Mouse (Mus musculus) layer of hippocampus, adult 2 months (tissue): Measurements from ENCODE around the gene Prkar1b. TPM values are rescaled to one million over a fixed set of nuclear protein-coding genes. Genes with fewer than 3 reads are reported as not detected.

ENCODE experiments used
- DNase-seq, 2 experiments: peaks; one replicate each; pipeline ENCODE4 v3.0.0; 2022; ENCODE audit warnings: low spot score in 2 of 2
- H3K27ac ChIP-seq: fragments of 200-600 bp; 2 replicates; pipeline ENCODE4 v1.8.1; 2022
- H3K4me3 ChIP-seq: fragments of 200-600 bp; 2 replicates; pipeline ENCODE4 v1.8.1; 2022; ENCODE audit warnings: mild to moderate bottlenecking
- CTCF ChIP-seq: fragments of 200-600 bp; conservative IDR thresholded peaks from 2 replicates; pipeline ENCODE4 v1.8.1; 2022; ENCODE audit warnings: antibody characterized with exemption, mild to moderate bottlenecking, moderate library complexity
- total RNA-seq, 2 experiments: library from RNA; stranded (reverse); gene quantifications; 2 replicates each; pipeline ENCODE4 v1.2.3; 2021

Prkar1b gene
- total RNA-seq, 2 experiments from 2014 or later, result 393 to 425 TPM

DNA sequence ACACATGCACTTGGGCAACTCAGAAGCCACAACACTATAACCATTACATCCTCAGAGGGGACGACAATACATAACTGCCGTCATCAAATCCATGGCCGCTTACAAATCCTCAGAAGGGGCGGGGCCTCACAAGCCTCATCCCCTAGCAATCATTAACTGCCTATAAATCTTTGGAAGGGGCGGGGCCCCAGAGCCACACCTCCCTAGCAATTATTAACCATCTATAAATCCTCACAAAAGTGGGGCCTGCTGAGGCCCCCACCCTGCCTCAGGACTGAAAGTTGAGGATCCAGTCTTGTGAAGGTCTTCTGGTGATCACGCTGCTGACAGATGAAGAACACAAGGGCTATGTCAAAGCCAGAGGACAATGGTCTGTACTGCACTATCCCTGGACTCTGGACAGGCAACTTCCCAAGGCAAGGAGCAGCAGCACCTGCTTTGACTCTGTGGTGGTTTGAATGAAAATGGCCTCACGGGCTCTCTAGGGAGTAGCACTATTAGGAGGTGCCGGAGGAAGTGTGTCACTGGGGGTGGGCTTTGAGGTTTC, 10.8 kb downstream of the Prkar1b start:
- no peak for DNase-seq
- H3K4me3 ChIP-seq, result no peak overlapping the region
- no peak for TF ChIP-seq CTCF
- no peak overlapping the region for H3K27ac ChIP-seq

DNA sequence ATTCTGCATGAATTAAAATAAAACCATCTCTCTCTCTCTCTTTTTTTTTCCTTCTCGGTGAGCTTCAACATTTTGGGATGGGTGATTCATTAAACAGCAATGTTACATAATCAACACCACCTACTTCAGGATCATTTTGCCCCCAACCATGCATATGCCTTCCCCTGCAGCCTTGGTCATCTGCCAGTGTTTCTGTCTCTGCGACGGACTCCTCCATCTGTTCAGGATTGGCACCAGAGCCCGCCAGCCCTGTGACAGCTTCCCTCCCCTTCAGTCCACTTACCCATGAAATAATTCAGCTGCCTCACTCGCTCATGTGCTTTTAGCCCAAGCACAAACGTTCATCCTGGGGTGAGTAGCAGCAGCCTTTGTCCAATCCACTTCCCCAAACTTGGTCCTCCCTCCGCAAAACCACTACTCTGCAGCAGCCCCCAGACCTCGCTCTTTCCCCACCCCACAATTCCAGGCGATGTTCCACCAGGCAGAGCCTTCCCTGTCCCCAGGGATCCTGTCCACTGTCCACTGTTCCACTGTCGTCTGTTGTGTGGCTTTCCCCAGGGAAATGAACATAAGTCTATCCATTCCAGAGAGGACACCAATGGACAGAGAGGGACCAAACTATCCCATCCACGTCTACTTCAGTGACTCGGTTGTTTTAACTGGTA, 11.4 kb downstream of the Prkar1b start:
- Histone ChIP-seq H3K27ac (peak overlapping the region; percentile 64; the same call in 1 of the 2 replicates), H3K4me3 (no peak overlapping the region)
- no peak for TF ChIP-seq CTCF

GRCm38 (mm10) chr5:139137176-139137575, 12.6 kb downstream of the Prkar1b start:
- no peak for TF ChIP-seq CTCF
- H3K4me3 ChIP-seq, result no peak overlapping the region
- no peak overlapping the region for H3K27ac ChIP-seq
- DNase-seq, result no peak

More for the DNA sequence above, 11.4 kb downstream of the Prkar1b start:
- DNase-seq, result peak; percentile 80 to 91

DNA sequence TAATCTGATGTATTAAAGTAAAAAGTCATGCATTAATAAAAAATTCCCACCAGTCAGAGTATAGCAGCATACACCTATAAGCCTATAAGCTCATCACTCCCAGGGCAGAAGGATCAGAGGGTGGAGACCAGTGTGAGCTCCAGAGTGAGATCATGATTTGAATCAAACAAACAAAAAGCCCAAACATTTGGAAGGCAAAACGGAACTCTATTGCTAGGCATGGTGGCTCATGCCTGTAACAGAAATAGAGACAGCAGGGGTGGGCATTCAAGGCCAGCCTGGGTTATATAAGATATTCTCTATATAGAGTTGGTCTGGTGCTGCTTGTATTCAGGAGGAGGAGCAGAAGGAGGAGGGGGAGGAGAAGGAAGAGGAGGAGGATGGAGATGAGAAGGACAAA, 13.5 kb downstream of the Prkar1b start:
- Histone ChIP-seq H3K4me3 (no peak overlapping the region), H3K27ac (no peak overlapping the region)
- no peak for DNase-seq
- no peak for TF ChIP-seq CTCF

DNA sequence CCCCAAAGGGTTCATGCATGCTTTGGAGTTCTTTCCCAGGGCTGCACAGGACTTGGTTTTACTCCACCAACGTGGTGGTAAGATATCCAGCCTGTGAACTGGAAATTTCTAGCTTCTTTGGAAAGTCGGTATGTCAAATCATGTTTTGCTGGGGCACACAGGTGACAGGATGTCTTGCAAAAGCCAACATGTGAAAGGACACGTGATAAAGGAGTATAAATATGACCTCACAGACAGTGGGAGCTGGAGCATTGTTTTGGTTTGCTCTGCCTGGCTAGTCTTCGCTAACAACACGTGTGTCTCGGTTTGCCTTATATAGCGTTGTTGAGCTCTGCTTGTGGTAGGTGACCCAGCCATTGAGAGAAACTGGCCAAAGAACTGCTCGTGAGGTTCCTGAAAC, 15.3 kb downstream of the Prkar1b start:
- Histone ChIP-seq H3K4me3 (no peak overlapping the region), H3K27ac (no peak overlapping the region)
- TF ChIP-seq CTCF, result no peak
- DNase-seq, result no peak

DNA sequence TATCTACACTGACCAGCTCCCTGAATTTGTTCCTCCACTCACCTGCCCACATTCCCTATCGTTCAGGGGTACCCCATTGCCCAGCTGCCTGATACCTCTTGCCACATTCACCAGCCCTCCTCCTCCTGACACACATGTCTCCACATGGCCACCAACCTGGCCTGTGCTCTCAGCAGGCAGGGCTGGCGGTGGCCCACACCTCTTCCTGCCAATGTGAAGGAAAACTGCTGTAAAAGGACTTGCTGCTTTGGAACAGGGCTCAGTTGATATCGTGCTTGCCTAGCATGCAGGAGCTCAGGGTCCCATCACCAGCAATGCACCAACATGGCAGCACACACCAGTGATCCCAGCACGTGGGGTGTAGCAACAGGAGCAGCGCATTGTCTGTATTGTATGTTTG, 19.4 kb downstream of the Prkar1b start:
- no peak for DNase-seq
- Histone ChIP-seq H3K4me3 (no peak overlapping the region), H3K27ac (peak overlapping the region; percentile 92)
- no peak for TF ChIP-seq CTCF

GRCm38 (mm10) chr5:139129572-139130151, 20.1 kb downstream of the Prkar1b start:
- peak in 1 of 2 experiments; percentile 36 for DNase-seq
- TF ChIP-seq CTCF, result no peak
- H3K4me3 ChIP-seq, result peak overlapping the region; percentile 60
- H3K27ac ChIP-seq, result peak overlapping the region; percentile 92

DNA sequence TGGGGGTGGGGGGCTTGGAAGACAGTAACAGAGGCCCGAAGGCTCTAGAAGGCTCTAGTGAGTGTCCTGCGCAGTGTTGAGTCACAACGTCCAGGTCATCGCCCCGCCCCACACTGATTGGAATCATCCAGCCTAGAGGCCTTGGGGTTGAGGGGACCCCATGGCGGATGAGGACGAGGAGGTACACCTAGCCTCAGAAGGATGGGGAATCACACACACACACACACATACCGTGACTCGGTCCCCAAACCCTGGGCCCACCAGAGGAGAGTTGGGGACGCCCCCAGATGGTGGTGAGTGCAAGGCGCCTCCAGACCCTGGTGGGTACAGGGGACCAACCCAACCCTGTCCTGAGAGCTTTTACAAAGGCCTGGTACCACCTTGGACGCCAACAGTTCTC, 20.7 kb downstream of the Prkar1b start:
- no peak for TF ChIP-seq CTCF
- Histone ChIP-seq H3K4me3 (peak overlapping the region; percentile 60), H3K27ac (peak overlapping the region; percentile 92)
- DNase-seq, result peak in 1 of 2 experiments; percentile 22

DNA sequence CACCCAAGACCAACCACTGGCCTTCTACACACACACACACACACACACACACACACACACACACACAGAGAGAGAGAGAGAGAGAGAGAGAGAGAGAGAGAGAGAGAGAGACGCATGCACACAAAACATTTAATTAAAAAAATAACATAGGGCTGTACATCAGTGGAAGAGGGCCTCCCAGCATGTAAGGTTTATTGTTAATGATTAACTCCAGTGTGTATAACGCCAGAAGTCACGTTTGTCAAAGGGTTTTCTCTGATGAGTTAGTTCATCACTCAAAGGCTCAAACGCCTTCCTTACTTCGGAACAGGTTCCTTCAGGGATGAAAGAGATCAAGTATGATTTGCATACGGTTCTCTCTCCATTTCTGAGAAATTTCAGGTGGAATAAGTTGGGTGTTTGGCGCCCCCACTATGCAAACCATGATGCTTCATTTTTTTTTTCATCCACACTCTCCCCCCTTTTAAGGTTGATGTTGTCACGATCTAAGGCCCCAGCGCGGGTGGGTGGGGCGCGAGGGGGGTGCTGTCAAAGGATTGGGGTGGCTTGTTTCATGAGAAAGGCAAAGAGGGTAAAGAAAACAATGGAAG, 21.2 kb downstream of the Prkar1b start:
- no peak for DNase-seq
- H3K27ac ChIP-seq, result peak overlapping the region; percentile 92
- peak overlapping the region; percentile 60 for H3K4me3 ChIP-seq
- TF ChIP-seq CTCF, result peak; percentile 38

DNA sequence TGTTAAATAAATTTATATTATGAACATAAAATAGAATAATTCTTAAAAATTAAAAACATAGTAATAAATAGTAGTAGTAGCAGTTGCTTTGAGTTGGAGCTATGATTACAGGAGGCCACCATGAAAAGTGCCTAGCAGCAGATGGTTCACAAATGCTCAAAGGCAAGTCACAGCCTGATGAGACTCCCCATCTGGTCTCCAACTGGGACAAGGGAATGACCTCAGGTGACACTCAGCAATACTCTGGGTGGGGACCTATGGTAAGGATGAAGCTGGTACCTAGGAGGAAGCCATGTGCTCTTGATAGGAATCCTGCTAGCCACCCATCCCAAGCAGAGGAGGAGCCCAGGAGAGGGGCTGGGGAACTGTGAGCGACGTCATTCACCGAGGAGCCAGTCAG, 24.1 kb downstream of the Prkar1b start:
- DNase-seq, result no peak
- no peak for TF ChIP-seq CTCF
- Histone ChIP-seq H3K4me3 (no peak overlapping the region), H3K27ac (no peak overlapping the region)

DNA sequence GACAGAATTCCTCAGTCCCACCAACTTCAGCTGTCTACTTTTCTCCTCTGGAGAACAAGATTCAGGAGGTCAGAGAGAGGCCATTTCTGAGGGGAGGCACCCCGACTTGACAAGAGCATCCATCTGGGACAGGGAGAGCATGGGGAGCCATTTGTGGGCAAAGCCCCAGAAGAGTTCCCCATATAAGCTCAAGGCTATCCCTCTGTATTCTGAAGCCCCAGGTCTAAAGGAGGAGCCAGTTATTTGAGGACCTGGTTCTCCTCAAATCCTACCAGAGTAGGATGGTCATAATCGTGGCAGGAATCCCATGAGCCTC, 30.9 kb downstream of the Prkar1b start:
- Histone ChIP-seq H3K27ac (no peak overlapping the region), H3K4me3 (no peak overlapping the region)
- no peak for DNase-seq
- no peak for TF ChIP-seq CTCF

GRCm38 (mm10) chr5:139118139-139118960, 31.5 kb downstream of the Prkar1b start:
- no peak for TF ChIP-seq CTCF
- DNase-seq, result no peak
- H3K27ac ChIP-seq, result no peak overlapping the region
- no peak overlapping the region for H3K4me3 ChIP-seq

DNA sequence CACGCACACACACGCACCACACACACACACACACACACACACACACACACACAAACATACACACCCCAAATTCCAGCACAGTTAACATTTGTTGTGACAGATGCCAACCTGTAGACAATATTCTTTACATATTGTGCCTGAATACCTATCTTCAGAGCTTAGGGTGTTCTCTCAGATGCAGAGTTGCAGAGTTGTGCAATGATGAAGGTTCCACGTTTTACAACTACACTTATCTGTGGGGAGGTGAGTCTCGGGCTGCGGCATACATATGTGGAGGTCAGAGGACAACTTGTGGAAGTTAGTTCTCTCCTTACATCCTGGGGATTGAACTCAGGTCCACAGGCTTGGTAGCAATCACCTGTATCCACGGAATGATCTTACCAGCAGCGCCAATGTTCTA, 34.3 kb downstream of the Prkar1b start:
- no peak for TF ChIP-seq CTCF
- Histone ChIP-seq H3K27ac (no peak overlapping the region), H3K4me3 (no peak overlapping the region)
- no peak for DNase-seq
